ENCODE assay signal across 8 mouse cellular contexts in the genomic region with DNA sequence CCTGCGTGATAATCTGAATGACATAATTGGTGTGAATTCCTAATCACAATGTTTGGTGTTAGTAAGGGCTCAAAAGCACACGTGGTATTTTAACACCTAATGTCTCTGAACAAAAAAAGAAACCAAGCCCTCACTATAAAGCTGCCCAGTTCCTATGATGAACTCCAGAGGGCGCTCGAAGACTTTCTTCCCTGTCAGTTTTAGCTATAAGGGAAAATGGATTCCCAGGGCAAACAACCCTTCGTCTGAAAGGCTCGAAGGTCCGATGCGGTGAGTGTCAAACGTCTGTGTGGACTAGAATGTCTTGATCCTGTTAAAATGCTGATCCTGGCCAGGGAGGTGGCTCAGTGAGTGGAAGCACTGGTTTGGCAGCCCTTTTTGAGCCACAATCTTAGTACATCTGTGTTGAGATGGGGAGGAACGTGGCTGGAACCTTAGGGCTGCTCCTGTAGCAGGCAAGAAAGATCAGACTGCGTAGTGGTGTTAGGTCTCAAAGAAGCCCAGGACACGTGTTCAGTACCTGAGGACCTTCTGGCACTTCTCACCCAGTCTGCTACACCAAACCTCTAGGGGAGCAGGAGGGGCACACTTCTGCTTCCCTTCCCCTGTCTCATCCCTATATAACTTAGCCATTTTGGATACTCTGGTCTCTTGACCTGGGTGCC.
DNase-seq lines count a peak whose midpoint lies in the region; ATAC-seq lines count a peak whose summit lies in the region.

No protein-coding gene starts in this region.

- H3K4me2 ChIP-seq in hindbrain, embryonic 15.5 days = peak overlapping the region; percentile 54

- no peaks in the 10 kb centered on the region; the same call in 1 of the 2 replicates for H3K4me1 ChIP-seq in hindbrain, embryonic 15.5 days (replicated peaks)

- peak; percentile 73 for ATAC-seq in hindbrain, embryonic 15.5 days (ENCODE audit: low FRiP score, low read depth)

- DNase-seq in NIH3T3 (ENCODE audit: low read depth) = peak; percentile 93
- peak; percentile 76 for DNase-seq in cerebellum, adult 9-11 months
- DNase-seq in frontal cortex, postnatal 36 days (ENCODE audit: low spot score in 2 of 2) = peak; percentile 81 to 91
- peak; percentile 74 to 80 for DNase-seq in layer of hippocampus, postnatal 36 days
- peak; percentile 91 for DNase-seq in lung, postnatal 36 days
- peak; percentile 88 for DNase-seq in retina, postnatal 1 day
- peak; percentile 41 for DNase-seq in urinary bladder, adult 2 months (ENCODE audit: low spot score)

- H3K36me3 ChIP-seq in hindbrain, embryonic 15.5 days = no peaks in the 10 kb centered on the region

- no peaks in the 10 kb centered on the region for H3K9me3 ChIP-seq in hindbrain, embryonic 15.5 days

- peak overlapping the region; percentile 44; the same call in 1 of the 2 replicates for H3K9ac ChIP-seq in hindbrain, embryonic 15.5 days

- H3K27me3 ChIP-seq in hindbrain, embryonic 15.5 days = no peaks in the 10 kb centered on the region

- peak overlapping the region; percentile 18; the same call in 1 of the 2 replicates for H3K4me3 ChIP-seq in hindbrain, embryonic 15.5 days

- 12% methylated on average over 12 of the region's 12 CpGs for WGBS in hindbrain, embryonic 15.5 days

- no peak overlapping the region for H3K27ac ChIP-seq in hindbrain, embryonic 15.5 days (replicated peaks)

Comparison
In these comparisons a context has a peak if more than half of its experiments do, and no peak if none do; other contexts are left out.
1. DNase-seq: peak in every context shown above with its lines; median percentile 93 in NIH3T3; 91 in lung, postnatal 36 days; 88 in retina, postnatal 1 day; 86 in frontal cortex, postnatal 36 days; 77 in layer of hippocampus, postnatal 36 days; 76 in cerebellum, adult 9-11 months; 41 in urinary bladder, adult 2 months.